Mouse (Mus musculus): ENCODE measurements around the gene Prkcb. TPM values are rescaled to one million over a fixed set of nuclear protein-coding genes. Genes with fewer than 3 reads are reported as not detected.

Gene Prkcb
- polyA plus RNA-seq, 1 experiment from 2014 or later, result 8.8 TPM

DNA sequence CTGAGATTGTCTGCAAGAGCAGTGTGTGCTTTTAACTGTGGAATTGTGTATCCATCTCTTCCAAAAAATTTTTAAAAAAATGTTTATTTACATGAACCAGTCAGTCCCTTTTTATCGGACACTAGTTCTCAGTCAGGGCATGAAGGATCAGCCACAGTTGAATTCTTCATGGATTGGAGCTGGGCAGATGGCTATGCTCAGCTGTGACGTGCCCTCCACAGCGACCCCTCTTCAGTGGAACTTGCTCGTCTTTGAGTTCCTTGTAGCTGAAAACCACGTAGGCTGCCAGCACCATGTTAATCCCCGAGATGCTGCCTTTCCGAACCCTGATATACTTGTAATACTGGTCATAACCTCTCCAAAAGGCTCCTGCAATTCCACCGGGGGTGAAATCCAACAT, 195.4 kb downstream of the Prkcb start:
- Histone ChIP-seq H3K9ac (ENCODE audit: low read depth, low read length) (no peak overlapping the region), H3K9me3 (ENCODE audit: control insufficient read depth, low read length) (no peaks in the 10 kb centered on the region), H3K27ac (replicated peaks; ENCODE audit: low read depth, low read length) (no peak overlapping the region), H3K27me3 (replicated peaks; ENCODE audit: control insufficient read depth, insufficient read depth, low read length) (no peaks in the 10 kb centered on the region), H3K36me3 (ENCODE audit: control insufficient read depth, insufficient read depth, low read length) (no peaks in the 10 kb centered on the region), H3K4me3 (ENCODE audit: low read depth, low read length) (no peak overlapping the region), H3K4me2 (ENCODE audit: low read depth, low read length) (no peak overlapping the region), H3K4me1 (ENCODE audit: control insufficient read depth, insufficient read depth, low read length) (no peaks in the 10 kb centered on the region)
- 76% methylated on average over 8 of the region's 8 CpGs for WGBS
- ATAC-seq (ENCODE audit: low read depth) (no peak), DNase-seq (ENCODE audit: low spot score) (no peak)

DNA sequence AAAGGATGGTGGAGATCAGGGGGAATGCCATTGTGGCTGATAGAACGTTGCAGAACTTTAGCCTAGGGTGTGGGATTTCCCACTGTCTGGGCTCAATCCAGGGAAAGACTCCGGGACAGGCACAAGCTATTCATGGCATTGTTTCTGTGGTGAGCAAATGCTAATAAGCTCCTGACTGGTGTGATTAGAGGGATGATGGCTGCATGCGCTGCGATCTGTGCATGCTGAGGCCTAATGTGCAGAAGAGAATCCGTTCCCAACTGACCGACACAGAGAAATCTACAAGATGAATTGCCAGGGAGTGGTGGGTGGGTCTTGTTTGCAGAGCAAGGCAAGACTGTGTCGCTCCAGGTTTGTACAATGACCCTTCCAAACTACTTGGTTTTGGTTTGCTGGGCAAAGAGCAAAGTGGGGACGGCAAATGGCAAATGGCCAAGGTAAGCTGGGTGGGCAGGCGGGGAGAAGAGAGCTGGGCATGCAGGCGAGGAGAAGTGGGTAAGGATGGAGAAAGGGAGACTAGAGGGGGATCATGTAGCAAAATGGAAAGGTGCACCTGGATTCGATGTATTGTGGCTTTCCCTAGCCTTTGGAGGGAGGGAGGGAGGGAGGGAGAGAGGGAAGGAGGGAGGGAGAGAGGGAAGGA, 199.5 kb downstream of the Prkcb start:
- 53% methylated on average over 11 of the region's 11 CpGs for WGBS
- Histone ChIP-seq H3K36me3 (ENCODE audit: control insufficient read depth, insufficient read depth, low read length) (no peaks in the 10 kb centered on the region), H3K9ac (ENCODE audit: low read depth, low read length) (no peak overlapping the region), H3K4me3 (ENCODE audit: low read depth, low read length) (no peak overlapping the region), H3K4me2 (ENCODE audit: low read depth, low read length) (no peak overlapping the region), H3K9me3 (ENCODE audit: control insufficient read depth, low read length) (no peaks in the 10 kb centered on the region), H3K27ac (replicated peaks; ENCODE audit: low read depth, low read length) (no peak overlapping the region), H3K27me3 (replicated peaks; ENCODE audit: control insufficient read depth, insufficient read depth, low read length) (no peaks in the 10 kb centered on the region), H3K4me1 (ENCODE audit: control insufficient read depth, insufficient read depth, low read length) (no peaks in the 10 kb centered on the region)
- ATAC-seq (ENCODE audit: low read depth) (no peak), DNase-seq (ENCODE audit: low spot score) (no peak)

DNA sequence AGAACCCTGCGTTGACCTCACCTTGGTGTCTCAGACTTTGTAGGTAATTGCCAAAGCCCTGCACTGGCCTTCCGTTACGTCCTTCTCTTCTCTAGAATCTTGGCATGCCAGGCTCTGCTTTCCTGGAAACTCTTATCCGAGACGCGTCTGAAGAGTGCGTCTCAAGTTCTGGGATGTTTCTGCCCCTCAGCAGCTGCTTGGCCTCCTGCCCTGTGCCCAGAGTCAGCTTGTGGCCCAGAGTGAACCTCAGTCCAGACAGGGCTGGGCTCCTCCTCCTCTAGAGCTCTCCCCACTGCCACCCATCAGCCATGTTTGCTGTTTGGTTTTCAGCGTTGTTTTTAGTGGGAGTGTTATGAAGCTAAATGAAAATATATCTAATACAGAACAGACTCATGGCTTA, 203.5 kb downstream of the Prkcb start:
- DNase-seq (ENCODE audit: low spot score) (no peak), ATAC-seq (ENCODE audit: low read depth) (no peak)
- no peaks in the 10 kb centered on the region for H3K36me3 ChIP-seq (ENCODE audit: control insufficient read depth, insufficient read depth, low read length)
- no peaks in the 10 kb centered on the region for H3K4me1 ChIP-seq (ENCODE audit: control insufficient read depth, insufficient read depth, low read length)
- H3K4me3 ChIP-seq (ENCODE audit: low read depth, low read length), result no peak overlapping the region
- no peak overlapping the region for H3K27ac ChIP-seq (replicated peaks; ENCODE audit: low read depth, low read length)
- H3K27me3 ChIP-seq (replicated peaks; ENCODE audit: control insufficient read depth, insufficient read depth, low read length), result no peaks in the 10 kb centered on the region
- 74% methylated on average over 8 of the region's 8 CpGs for WGBS
- H3K9me3 ChIP-seq (ENCODE audit: control insufficient read depth, low read length), result no peaks in the 10 kb centered on the region
- H3K4me2 ChIP-seq (ENCODE audit: low read depth, low read length), result no peak overlapping the region
- H3K9ac ChIP-seq (ENCODE audit: low read depth, low read length), result no peak overlapping the region

DNA sequence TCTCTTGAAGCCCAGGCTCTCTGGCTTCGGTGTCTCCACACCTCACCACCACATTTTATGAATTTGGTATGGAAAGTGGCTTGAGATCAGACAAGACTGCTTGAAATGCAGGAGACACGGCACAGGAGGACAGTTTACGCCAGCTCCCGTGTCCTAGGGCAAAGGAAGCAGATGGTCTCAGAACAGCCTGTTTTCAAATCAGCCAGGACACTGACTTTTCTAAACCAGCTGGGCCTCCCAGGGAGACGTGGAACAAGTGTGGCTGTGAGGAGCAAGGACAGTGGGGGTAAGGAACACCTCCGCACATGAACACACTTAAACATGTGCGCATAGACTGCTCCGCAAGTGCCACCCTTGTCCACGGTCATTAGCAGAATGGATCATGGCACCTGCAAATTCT, 204.4 kb downstream of the Prkcb start:
- DNase-seq (ENCODE audit: low spot score) (no peak), ATAC-seq (ENCODE audit: low read depth) (no peak)
- WGBS, result 80% methylated on average over 9 of the region's 9 CpGs
- H3K27ac ChIP-seq (replicated peaks; ENCODE audit: low read depth, low read length), result no peak overlapping the region
- H3K4me1 ChIP-seq (ENCODE audit: control insufficient read depth, insufficient read depth, low read length), result no peaks in the 10 kb centered on the region
- H3K4me3 ChIP-seq (ENCODE audit: low read depth, low read length), result no peak overlapping the region
- H3K4me2 ChIP-seq (ENCODE audit: low read depth, low read length), result no peak overlapping the region
- H3K9me3 ChIP-seq (ENCODE audit: control insufficient read depth, low read length), result no peaks in the 10 kb centered on the region
- no peaks in the 10 kb centered on the region for H3K36me3 ChIP-seq (ENCODE audit: control insufficient read depth, insufficient read depth, low read length)
- no peak overlapping the region for H3K9ac ChIP-seq (ENCODE audit: low read depth, low read length)
- no peaks in the 10 kb centered on the region for H3K27me3 ChIP-seq (replicated peaks; ENCODE audit: control insufficient read depth, insufficient read depth, low read length)

DNA sequence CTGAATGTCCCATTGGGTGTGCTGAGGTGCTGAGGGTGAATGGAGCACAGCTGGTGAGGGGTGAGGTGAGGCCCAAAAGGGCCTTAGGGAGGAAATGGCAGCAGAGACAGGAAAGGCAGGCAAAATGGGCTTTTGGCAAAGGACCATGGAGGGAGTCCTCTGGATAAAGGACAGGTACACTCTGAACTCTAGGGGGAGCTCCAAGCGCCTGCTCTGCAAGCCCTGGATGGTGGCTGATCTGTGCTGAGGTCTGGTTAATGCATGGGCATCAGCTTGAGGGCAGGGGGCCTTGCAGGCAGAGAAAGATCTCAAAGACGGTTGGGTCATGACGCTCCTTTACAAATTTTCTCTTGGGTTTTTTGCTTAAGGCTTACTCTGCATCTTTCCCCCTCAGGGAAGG, 205.5 kb downstream of the Prkcb start:
- Histone ChIP-seq H3K4me2 (ENCODE audit: low read depth, low read length) (no peak overlapping the region), H3K27me3 (replicated peaks; ENCODE audit: control insufficient read depth, insufficient read depth, low read length) (no peaks in the 10 kb centered on the region), H3K36me3 (ENCODE audit: control insufficient read depth, insufficient read depth, low read length) (no peaks in the 10 kb centered on the region), H3K4me1 (ENCODE audit: control insufficient read depth, insufficient read depth, low read length) (no peaks in the 10 kb centered on the region), H3K9me3 (ENCODE audit: control insufficient read depth, low read length) (no peaks in the 10 kb centered on the region), H3K9ac (ENCODE audit: low read depth, low read length) (no peak overlapping the region), H3K27ac (replicated peaks; ENCODE audit: low read depth, low read length) (no peak overlapping the region), H3K4me3 (ENCODE audit: low read depth, low read length) (no peak overlapping the region)
- DNase-seq (ENCODE audit: low spot score) (peak; percentile 64), ATAC-seq (ENCODE audit: low read depth) (no peak)
- 22% methylated on average over 3 of the region's 3 CpGs for WGBS

DNA sequence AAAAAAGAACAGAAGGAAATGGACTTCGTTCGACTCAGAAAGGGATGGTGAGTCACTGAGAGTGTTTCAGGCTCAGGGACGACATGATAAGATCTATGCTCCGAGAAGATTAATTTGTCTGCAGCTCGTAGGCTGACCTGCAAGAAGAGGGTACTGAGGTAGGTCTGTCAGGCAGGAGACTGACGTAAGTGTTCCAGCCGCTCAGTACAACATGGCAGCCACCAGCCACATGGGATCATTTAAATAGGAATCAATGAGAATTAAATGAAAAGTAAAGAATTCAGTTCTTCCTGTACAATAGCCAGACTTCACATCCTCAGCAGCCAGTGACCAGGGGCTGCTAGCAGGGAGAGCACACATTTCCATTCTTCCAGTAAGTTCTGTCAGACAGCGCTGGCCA, 209.0 kb downstream of the Prkcb start:
- Histone ChIP-seq H3K9ac (ENCODE audit: low read depth, low read length) (no peak overlapping the region), H3K9me3 (ENCODE audit: control insufficient read depth, low read length) (no peaks in the 10 kb centered on the region), H3K4me1 (ENCODE audit: control insufficient read depth, insufficient read depth, low read length) (no peaks in the 10 kb centered on the region), H3K36me3 (ENCODE audit: control insufficient read depth, insufficient read depth, low read length) (no peaks in the 10 kb centered on the region), H3K4me3 (ENCODE audit: low read depth, low read length) (no peak overlapping the region), H3K4me2 (ENCODE audit: low read depth, low read length) (no peak overlapping the region), H3K27ac (replicated peaks; ENCODE audit: low read depth, low read length) (no peak overlapping the region), H3K27me3 (replicated peaks; ENCODE audit: control insufficient read depth, insufficient read depth, low read length) (no peaks in the 10 kb centered on the region)
- DNase-seq (ENCODE audit: low spot score) (no peak), ATAC-seq (ENCODE audit: low read depth) (no peak)
- 69% methylated on average over 8 of the region's 8 CpGs for WGBS

DNA sequence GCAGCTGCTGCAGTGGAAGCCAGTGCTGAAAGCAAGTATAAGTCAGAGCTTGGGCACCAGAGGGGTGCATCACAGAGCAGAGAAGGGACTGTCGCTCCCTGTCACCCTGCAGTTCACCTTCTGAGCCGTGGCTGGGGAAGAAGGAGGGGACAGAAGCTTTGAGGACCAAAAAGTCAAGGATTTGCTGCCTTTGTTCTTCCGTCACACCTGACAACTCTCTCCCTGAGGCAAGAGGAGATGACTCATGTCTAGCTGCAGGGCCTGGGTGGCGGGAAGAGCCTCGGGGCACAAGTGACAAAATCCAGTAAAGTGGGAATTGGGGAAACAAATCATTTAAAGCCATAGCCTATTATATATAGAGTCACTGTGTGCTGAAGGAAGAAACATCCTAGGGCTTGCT, 209.9 kb downstream of the Prkcb start:
- 40% methylated on average over 5 of the region's 5 CpGs for WGBS
- H3K9ac ChIP-seq (ENCODE audit: low read depth, low read length), result no peak overlapping the region
- DNase-seq (ENCODE audit: low spot score), result no peak
- H3K9me3 ChIP-seq (ENCODE audit: control insufficient read depth, low read length), result no peaks in the 10 kb centered on the region
- no peak overlapping the region for H3K4me3 ChIP-seq (ENCODE audit: low read depth, low read length)
- no peaks in the 10 kb centered on the region for H3K4me1 ChIP-seq (ENCODE audit: control insufficient read depth, insufficient read depth, low read length)
- ATAC-seq (ENCODE audit: low read depth), result no peak
- H3K36me3 ChIP-seq (ENCODE audit: control insufficient read depth, insufficient read depth, low read length), result no peaks in the 10 kb centered on the region
- H3K4me2 ChIP-seq (ENCODE audit: low read depth, low read length), result no peak overlapping the region
- H3K27ac ChIP-seq (replicated peaks; ENCODE audit: low read depth, low read length), result no peak overlapping the region
- no peaks in the 10 kb centered on the region for H3K27me3 ChIP-seq (replicated peaks; ENCODE audit: control insufficient read depth, insufficient read depth, low read length)

DNA sequence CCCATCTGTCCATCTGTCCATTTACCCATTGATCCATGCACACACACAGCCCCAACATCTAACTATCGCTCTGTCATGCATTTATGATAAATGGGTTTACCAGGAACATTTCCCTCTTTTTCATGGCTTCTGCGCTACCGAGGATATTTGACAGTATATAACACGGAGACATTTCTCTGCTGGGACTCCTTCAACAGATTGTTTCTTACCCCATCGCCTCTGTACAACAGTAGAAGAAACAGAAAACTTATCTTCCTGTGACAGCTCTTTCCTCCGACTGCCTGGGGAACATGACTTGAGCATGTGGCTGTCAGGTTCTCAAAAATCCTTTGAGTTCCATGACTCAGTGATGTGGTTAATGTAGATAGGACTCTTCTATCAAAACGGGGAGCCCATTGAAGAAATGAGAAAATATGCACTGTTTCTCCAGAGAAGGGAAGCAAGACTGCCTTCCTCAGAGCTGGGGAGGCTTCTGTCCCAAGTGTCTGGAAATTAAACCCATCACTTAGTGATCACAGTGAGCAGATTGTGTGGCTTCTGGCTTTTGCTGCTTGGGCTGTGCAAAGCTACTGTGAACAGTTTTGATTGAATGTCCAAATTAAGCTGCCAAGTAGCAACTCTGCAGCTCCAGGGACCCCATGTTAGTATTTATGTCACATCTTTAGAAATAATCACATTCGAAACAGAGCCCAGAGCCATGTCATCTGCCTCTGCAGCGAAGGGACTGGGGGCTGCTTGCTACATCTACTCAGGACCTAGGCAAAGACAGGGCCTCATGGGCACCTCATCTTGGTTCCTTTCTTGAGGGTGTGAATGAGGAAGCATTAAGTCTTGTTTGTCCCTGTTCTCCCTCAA, 211.4 kb downstream of the Prkcb start:
- H3K9me3 ChIP-seq (ENCODE audit: control insufficient read depth, low read length), result no peaks in the 10 kb centered on the region
- ATAC-seq (ENCODE audit: low read depth), result no peak
- no peaks in the 10 kb centered on the region for H3K4me1 ChIP-seq (ENCODE audit: control insufficient read depth, insufficient read depth, low read length)
- no peak overlapping the region for H3K4me2 ChIP-seq (ENCODE audit: low read depth, low read length)
- H3K27ac ChIP-seq (replicated peaks; ENCODE audit: low read depth, low read length), result no peak overlapping the region
- no peak for DNase-seq (ENCODE audit: low spot score)
- H3K9ac ChIP-seq (ENCODE audit: low read depth, low read length), result no peak overlapping the region
- H3K36me3 ChIP-seq (ENCODE audit: control insufficient read depth, insufficient read depth, low read length), result no peaks in the 10 kb centered on the region
- 79% methylated on average over 9 of the region's 9 CpGs for WGBS
- H3K4me3 ChIP-seq (ENCODE audit: low read depth, low read length), result no peak overlapping the region
- H3K27me3 ChIP-seq (replicated peaks; ENCODE audit: control insufficient read depth, insufficient read depth, low read length), result no peaks in the 10 kb centered on the region

DNA sequence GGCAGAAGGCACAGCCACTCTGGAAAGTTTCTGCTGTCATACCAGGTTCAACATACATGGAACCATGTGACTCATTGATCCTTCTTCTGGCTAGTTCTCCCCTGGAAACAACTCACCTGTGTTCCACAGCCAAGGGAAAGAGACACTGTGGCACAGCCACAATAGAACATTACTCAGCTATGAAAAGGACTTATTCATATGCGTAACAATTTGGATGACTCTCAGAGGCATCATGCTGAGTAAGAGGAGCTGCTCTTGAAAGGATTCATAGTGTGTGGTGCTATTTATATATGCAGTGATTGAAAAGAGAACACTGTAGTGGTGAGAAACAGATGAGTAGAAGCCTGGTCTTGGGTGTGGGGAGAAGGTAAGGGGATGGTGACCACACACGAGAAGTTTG, 217.9 kb downstream of the Prkcb start:
- H3K27ac ChIP-seq (replicated peaks; ENCODE audit: low read depth, low read length), result no peak overlapping the region
- no peaks in the 10 kb centered on the region for H3K36me3 ChIP-seq (ENCODE audit: control insufficient read depth, insufficient read depth, low read length)
- DNase-seq (ENCODE audit: low spot score) (no peak), ATAC-seq (ENCODE audit: low read depth) (no peak)
- H3K9ac ChIP-seq (ENCODE audit: low read depth, low read length), result no peak overlapping the region
- H3K9me3 ChIP-seq (ENCODE audit: control insufficient read depth, low read length), result no peaks in the 10 kb centered on the region
- 87% methylated on average over 2 of the region's 2 CpGs for WGBS
- H3K4me1 ChIP-seq (ENCODE audit: control insufficient read depth, insufficient read depth, low read length), result no peaks in the 10 kb centered on the region
- no peaks in the 10 kb centered on the region for H3K27me3 ChIP-seq (replicated peaks; ENCODE audit: control insufficient read depth, insufficient read depth, low read length)
- no peak overlapping the region for H3K4me2 ChIP-seq (ENCODE audit: low read depth, low read length)
- no peak overlapping the region for H3K4me3 ChIP-seq (ENCODE audit: low read depth, low read length)
